Mouse (Mus musculus) regulatory T cell (primary cell): ENCODE measurements at regions not wholly inside any gene's neighbourhood (a gene's known extent, or its start where the extent isn't known, plus 50 kb on each side); places are given as distances from the start of the nearest gene placed in this dataset.
"Not testable (repeated sequence)": the region's sequence is repeated elsewhere in the genome, so short reads cannot be mapped to it uniquely, and the experiment has no call there.

Experiments
- in situ Hi-C: fragments of 300-600 bp; cut with MboI, MseI; formaldehyde crosslinking; loops from one replicate; pipeline ENCODE4 v1.15.1; 2025; ENCODE audit warnings: high pct_unique_total_duplicates

GRCm38 (mm10) chr1:157622156-157622555, 115.6 kb downstream of the Sec16b start:
- in situ Hi-C loops = not testable (repeated sequence)

- in situ Hi-C loops = no loop called here
Measured at GRCm38 (mm10) chr1:157632586-157632985, 126.1 kb downstream of the Sec16b start.

- in situ Hi-C loops = no loop called here
Measured at GRCm38 (mm10) chr1:157633470-157633869, 126.9 kb downstream of the Sec16b start.

GRCm38 (mm10) chr1:157635776-157636175, 129.2 kb downstream of the Sec16b start:
- in situ Hi-C loops = no loop called here

GRCm38 (mm10) chr1:157643524-157643923, 137.0 kb downstream of the Sec16b start:
- in situ Hi-C loops = no loop called here

GRCm38 (mm10) chr1:157645682-157646421, 139.3 kb downstream of the Sec16b start:
- in situ Hi-C loops = no loop called here

- in situ Hi-C loops = no loop called here
Measured at GRCm38 (mm10) chr1:157655446-157655845, 148.9 kb downstream of the Sec16b start.

GRCm38 (mm10) chr1:157669626-157670025, 163.1 kb downstream of the Sec16b start:
- in situ Hi-C loops = no loop called here

- in situ Hi-C loops = no loop called here
Measured at GRCm38 (mm10) chr1:157684356-157684755, 177.8 kb downstream of the Sec16b start.

- in situ Hi-C loops = no loop called here
Measured at GRCm38 (mm10) chr1:157695198-157695597, 188.7 kb downstream of the Sec16b start.

- in situ Hi-C loops = no loop called here
Measured at GRCm38 (mm10) chr1:157703639-157704038, 197.1 kb downstream of the Sec16b start.

- in situ Hi-C loops = no loop called here
Measured at GRCm38 (mm10) chr1:157705364-157705763, 198.8 kb downstream of the Sec16b start.

GRCm38 (mm10) chr1:157707256-157707655, 200.7 kb downstream of the Sec16b start:
- in situ Hi-C loops = no loop called here

- in situ Hi-C loops = no loop called here
Measured at GRCm38 (mm10) chr1:157709117-157709516, 202.6 kb downstream of the Sec16b start.

GRCm38 (mm10) chr1:157710870-157711269, 204.3 kb downstream of the Sec16b start:
- in situ Hi-C loops = no loop called here

- in situ Hi-C loops = no loop called here
Measured at GRCm38 (mm10) chr1:157712519-157712918, 206.0 kb downstream of the Sec16b start.

GRCm38 (mm10) chr1:157713851-157714250, 207.3 kb downstream of the Sec16b start:
- in situ Hi-C loops = no loop called here

GRCm38 (mm10) chr1:157715632-157716031, 209.1 kb downstream of the Sec16b start:
- in situ Hi-C loops = no loop called here

GRCm38 (mm10) chr1:157717131-157717530, 210.6 kb downstream of the Sec16b start:
- in situ Hi-C loops = no loop called here

GRCm38 (mm10) chr1:157721946-157722345, 215.4 kb downstream of the Sec16b start:
- in situ Hi-C loops = no loop called here

- in situ Hi-C loops = no loop called here
Measured at GRCm38 (mm10) chr1:157731124-157731523, 224.6 kb downstream of the Sec16b start.

- in situ Hi-C loops = no loop called here
Measured at GRCm38 (mm10) chr1:157740725-157741665, 234.5 kb downstream of the Sec16b start.

GRCm38 (mm10) chr1:157745611-157746010, 239.1 kb downstream of the Sec16b start:
- in situ Hi-C loops = no loop called here
